Mouse (Mus musculus) heart, embryonic 11.5 days (tissue): Measurements from ENCODE around the gene Dlg2. TPM values are rescaled to one million over a fixed set of nuclear protein-coding genes. Genes with fewer than 3 reads are reported as not detected.

Experiments used
- ATAC-seq: fragments of 200-750 bp; cut with Nextera tagmentation; replicated peaks from 2 replicates; pipeline ENCODE4 v1.8.0; 2017; ENCODE audit warnings: moderate library complexity; ENCODE audit not compliant: insufficient number of reproducible peaks, low FRiP score, low TSS enrichment
- H3K27ac ChIP-seq: fragments of 300-500 bp; sonication (generic); 2 replicates; pipeline ENCODE4 v1.5.1; 2014; ENCODE audit warnings: mild to moderate bottlenecking, low read depth, low read length
- H3K27me3 ChIP-seq: fragments of 300-500 bp; sonication (generic); 2 replicates; pipeline ENCODE4 v1.6.1; 2014; ENCODE audit warnings: mild to moderate bottlenecking, low read length, mixed read lengths; ENCODE audit not compliant: control insufficient read depth, insufficient read depth
- H3K36me3 ChIP-seq: fragments of 300-500 bp; sonication (generic); 2 replicates; pipeline ENCODE4 v1.6.1; 2014; ENCODE audit warnings: mild to moderate bottlenecking, low read length, moderate library complexity, mixed read lengths; ENCODE audit not compliant: control insufficient read depth, insufficient read depth
- H3K4me1 ChIP-seq: fragments of 300-500 bp; sonication (generic); 2 replicates; pipeline ENCODE4 v1.6.1; 2014; ENCODE audit warnings: low read length; ENCODE audit not compliant: control insufficient read depth, insufficient read depth
- H3K4me2 ChIP-seq: fragments of 300-500 bp; sonication (generic); 2 replicates; pipeline ENCODE4 v1.6.1; 2014; ENCODE audit warnings: mild to moderate bottlenecking, moderate library complexity
- H3K4me3 ChIP-seq: fragments of 300-500 bp; sonication (generic); 2 replicates; pipeline ENCODE4 v1.5.1; 2014; ENCODE audit warnings: low read depth, low read length
- H3K9ac ChIP-seq: fragments of 300-500 bp; sonication (generic); 2 replicates; pipeline ENCODE4 v1.6.1; 2014; ENCODE audit warnings: mild to moderate bottlenecking, low read depth, low read length, moderate library complexity
- H3K9me3 ChIP-seq: fragments of 300-500 bp; sonication (generic); replicated peaks from 2 replicates; pipeline ENCODE4 v1.6.1; 2016; ENCODE audit warnings: low read length; ENCODE audit not compliant: control insufficient read depth
- WGBS: fragments of 180-500 bp; shearing (Covaris S2); extraction: QIAGEN DNeasy Blood & Tissue Kit; methylation state at CpG from one replicate; pipeline ENCODE4 v1.1.7; 2014; ENCODE audit not compliant: insufficient replicate concordance; 5-methylcytosine and 5-hydroxymethylcytosine counted together
- polyA plus RNA-seq: library from polyadenylated mRNA; unstranded; fragments of >200 nt; fragmentation: Nextera tagmentation; extraction: Ambion mirVana; gene quantifications from 2 replicates; pipeline ENCODE4 v1.2.1, GENCODE M21; 2014

The Dlg2 gene
- polyA plus RNA-seq, 1 experiment from 2014 or later: 8.5 TPM

- H3K27ac ChIP-seq: no peak overlapping the region
- no peak for ATAC-seq
- WGBS: 83% methylated on average over 8 of the region's 8 CpGs
Observed at GRCm38 (mm10) chr7:92439503-92440487, 1963.3 kb downstream of the Dlg2 start.

GRCm38 (mm10) chr7:92441611-92442010 is 1965.1 kb downstream of the Dlg2 start:
- no peak overlapping the region for H3K4me3 ChIP-seq
- no peak overlapping the region for H3K27ac ChIP-seq
- no peaks in the 10 kb centered on the region for H3K36me3 ChIP-seq
- no peaks in the 10 kb centered on the region for H3K27me3 ChIP-seq
- no peaks in the 10 kb centered on the region for H3K9me3 ChIP-seq
- no peak overlapping the region for H3K4me2 ChIP-seq
- H3K4me1 ChIP-seq: no peaks in the 10 kb centered on the region
- no peak overlapping the region for H3K9ac ChIP-seq
- no peak for ATAC-seq

More at GRCm38 (mm10) chr7:92439503-92440487, 1963.3 kb downstream of the Dlg2 start:
- Histone ChIP-seq H3K27me3 (no peaks in the 10 kb centered on the region), H3K9ac (no peak overlapping the region), H3K9me3 (no peaks in the 10 kb centered on the region), H3K4me1 (no peaks in the 10 kb centered on the region), H3K36me3 (no peaks in the 10 kb centered on the region), H3K4me3 (no peak overlapping the region), H3K4me2 (no peak overlapping the region)

GRCm38 (mm10) chr7:92442082-92442481 is 1965.6 kb downstream of the Dlg2 start:
- no peaks in the 10 kb centered on the region for H3K27me3 ChIP-seq
- no peaks in the 10 kb centered on the region for H3K4me1 ChIP-seq
- no peak overlapping the region for H3K4me2 ChIP-seq
- 80% methylated on average over 4 of the region's 4 CpGs for WGBS
- no peak overlapping the region for H3K9ac ChIP-seq
- H3K4me3 ChIP-seq: no peak overlapping the region
- ATAC-seq: no peak
- H3K27ac ChIP-seq: no peak overlapping the region
- H3K9me3 ChIP-seq: no peaks in the 10 kb centered on the region
- H3K36me3 ChIP-seq: no peaks in the 10 kb centered on the region

GRCm38 (mm10) chr7:92447938-92448337 is 1971.5 kb downstream of the Dlg2 start:
- Histone ChIP-seq H3K4me3 (no peak overlapping the region), H3K27me3 (no peaks in the 10 kb centered on the region), H3K9me3 (no peaks in the 10 kb centered on the region), H3K27ac (no peak overlapping the region), H3K4me1 (no peaks in the 10 kb centered on the region), H3K9ac (no peak overlapping the region), H3K4me2 (no peak overlapping the region), H3K36me3 (no peaks in the 10 kb centered on the region)
- no peak for ATAC-seq
- 67% methylated on average over 6 of the region's 6 CpGs for WGBS

- no peak overlapping the region for H3K27ac ChIP-seq
- H3K36me3 ChIP-seq: no peaks in the 10 kb centered on the region
- no peak for ATAC-seq
- H3K4me2 ChIP-seq: no peak overlapping the region
- H3K4me1 ChIP-seq: no peaks in the 10 kb centered on the region
- WGBS: 74% methylated on average over 7 of the region's 7 CpGs
- H3K27me3 ChIP-seq: no peaks in the 10 kb centered on the region
- H3K9me3 ChIP-seq: no peaks in the 10 kb centered on the region
- no peak overlapping the region for H3K4me3 ChIP-seq
- no peak overlapping the region for H3K9ac ChIP-seq
Observed at GRCm38 (mm10) chr7:92448782-92449575, 1972.5 kb downstream of the Dlg2 start.

- peaks cover 5% of the 10 kb centered on the region; the same call in 1 of the 2 replicates for H3K4me1 ChIP-seq
- WGBS: 69% methylated on average over 2 of the region's 2 CpGs
Observed at GRCm38 (mm10) chr7:92454176-92454575, 1977.7 kb downstream of the Dlg2 start.

GRCm38 (mm10) chr7:92455927-92456326 is 1979.5 kb downstream of the Dlg2 start:
- WGBS: 21% methylated on average over 5 of the region's 5 CpGs
- 0 out of 2 replicates have a peak, but pooled peaks have one; percentile 31 for ATAC-seq
- Histone ChIP-seq H3K4me2 (no peak overlapping the region), H3K9ac (no peak overlapping the region), H3K4me3 (no peak overlapping the region), H3K36me3 (no peaks in the 10 kb centered on the region), H3K9me3 (no peaks in the 10 kb centered on the region), H3K4me1 (peaks cover 5% of the 10 kb centered on the region; the same call in 1 of the 2 replicates), H3K27ac (no peak overlapping the region), H3K27me3 (no peaks in the 10 kb centered on the region)

More at GRCm38 (mm10) chr7:92454176-92454575, 1977.7 kb downstream of the Dlg2 start:
- Histone ChIP-seq H3K27ac (no peak overlapping the region), H3K9ac (no peak overlapping the region), H3K4me2 (no peak overlapping the region), H3K4me3 (no peak overlapping the region), H3K9me3 (no peaks in the 10 kb centered on the region), H3K27me3 (no peaks in the 10 kb centered on the region), H3K36me3 (no peaks in the 10 kb centered on the region)
- ATAC-seq: no peak

GRCm38 (mm10) chr7:92457791-92458190 is 1981.3 kb downstream of the Dlg2 start:
- ATAC-seq: peak; percentile 83
- Histone ChIP-seq H3K4me2 (no peak overlapping the region), H3K27me3 (no peaks in the 10 kb centered on the region), H3K9me3 (no peaks in the 10 kb centered on the region), H3K4me3 (no peak overlapping the region), H3K4me1 (peaks cover 5% of the 10 kb centered on the region; the same call in 1 of the 2 replicates), H3K36me3 (no peaks in the 10 kb centered on the region), H3K27ac (no peak overlapping the region), H3K9ac (no peak overlapping the region)
- 1% methylated on average over 4 of the region's 4 CpGs for WGBS
